Mouse (Mus musculus): Measurements from ENCODE around the gene Gm4133. TPM values are rescaled to one million over a fixed set of nuclear protein-coding genes. Genes with fewer than 3 reads are reported as not detected.
"Not testable (repeated sequence)": the region's sequence is repeated elsewhere in the genome, so short reads cannot be mapped to it uniquely, and the experiment has no call there.

The Gm4133 gene
- not detected in 2 replicates for polyA plus RNA-seq (2014; fragmentation: Nextera tagmentation; extraction: Ambion mirVana)

DNA sequence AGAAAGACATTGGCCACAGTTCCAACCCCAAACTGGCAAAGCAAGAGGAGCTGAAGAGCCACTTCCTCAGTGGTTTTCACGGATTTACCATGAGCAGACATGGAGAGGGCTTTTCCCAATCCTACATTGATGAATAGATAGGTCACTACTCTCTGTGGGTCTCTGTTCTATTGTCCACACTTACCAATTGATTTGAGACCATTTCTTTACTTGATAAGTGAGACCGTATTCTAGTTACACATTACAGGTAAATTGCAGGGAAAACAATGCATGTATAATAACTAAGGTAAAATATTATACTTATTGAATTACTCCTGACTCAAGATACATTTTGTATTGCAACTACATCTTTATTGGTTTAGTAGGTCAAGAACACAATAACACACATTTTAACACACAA lies at the start of gene Gm4133:
TSS of gene Gm4133 (minus strand) at position 101 of the 400 bp plus-strand sequence.
- H3K4me3 ChIP-seq (ENCODE audit: low read depth, low read length); H3K27ac ChIP-seq (replicated peaks; ENCODE audit: low read depth, low read length); H3K4me2 ChIP-seq (ENCODE audit: low read depth, low read length); H3K9ac ChIP-seq (replicated peaks; ENCODE audit: low read length); H3K9me3 ChIP-seq (replicated peaks; ENCODE audit: control insufficient read depth, low read length); H3K36me3 ChIP-seq (replicated peaks; ENCODE audit: control insufficient read depth, insufficient read depth, low read depth, low read length); H3K27me3 ChIP-seq (ENCODE audit: control insufficient read depth, insufficient read depth, low read length); DNase-seq (ENCODE audit: low spot score); ATAC-seq (replicated peaks; ENCODE audit: insufficient number of reproducible peaks, low FRiP score, low TSS enrichment, low read depth); H3K4me1 ChIP-seq (ENCODE audit: control insufficient read depth, insufficient read depth, low read length): not testable (repeated sequence)
- WGBS, result no CpG with 5 or more reads among the region's 2 CpGs

DNA sequence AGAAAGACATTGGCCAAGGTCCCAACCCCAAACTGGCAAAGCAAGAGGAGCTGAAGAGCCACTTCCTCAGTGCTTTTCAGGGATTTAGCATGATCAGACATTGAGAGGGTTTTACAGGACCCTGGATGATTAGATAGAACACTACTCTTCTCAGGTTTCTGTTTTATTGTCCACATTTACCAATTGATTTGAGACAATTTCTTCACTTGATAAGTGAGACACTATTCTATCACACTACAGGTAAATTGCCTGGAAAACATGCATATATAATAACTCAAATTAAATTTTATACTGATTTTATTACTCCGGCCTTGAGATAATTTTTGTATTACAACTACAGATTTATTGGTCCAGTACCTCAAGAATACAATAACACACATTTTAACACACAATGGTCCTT lies 41.4 kb upstream of the Gm4133 start, which contains the start of gene Gm5728:
TSS of gene Gm5728 (minus strand) at position 101 of the 400 bp plus-strand sequence.
- H3K27ac ChIP-seq (replicated peaks; ENCODE audit: low read depth, low read length); ATAC-seq (replicated peaks; ENCODE audit: insufficient number of reproducible peaks, low FRiP score, low TSS enrichment, low read depth); H3K9me3 ChIP-seq (replicated peaks; ENCODE audit: control insufficient read depth, low read length); H3K27me3 ChIP-seq (ENCODE audit: control insufficient read depth, insufficient read depth, low read length); H3K4me3 ChIP-seq (ENCODE audit: low read depth, low read length); H3K36me3 ChIP-seq (replicated peaks; ENCODE audit: control insufficient read depth, insufficient read depth, low read depth, low read length); H3K4me1 ChIP-seq (ENCODE audit: control insufficient read depth, insufficient read depth, low read length); DNase-seq (ENCODE audit: low spot score); H3K9ac ChIP-seq (replicated peaks; ENCODE audit: low read length); H3K4me2 ChIP-seq (ENCODE audit: low read depth, low read length): not testable (repeated sequence)
- WGBS, result no CpG with 5 or more reads among the region's 1 CpGs

Other genes with a start within 250 kb of the Gm4133 start
- not detected in 2 replicates for gene Vmn1r91, start 234.4 kb downstream of the Gm4133 start, polyA plus RNA-seq (2014; fragmentation: Nextera tagmentation; extraction: Ambion mirVana)
- not detected in 2 replicates for gene Gm16442, start 211.5 kb downstream of the Gm4133 start, polyA plus RNA-seq (2014; fragmentation: Nextera tagmentation; extraction: Ambion mirVana)
- not detected in 2 replicates for gene Vmn1r93, start 195.0 kb downstream of the Gm4133 start, polyA plus RNA-seq (2014; fragmentation: Nextera tagmentation; extraction: Ambion mirVana)
- gene Vmn1r94, start 165.7 kb downstream of the Gm4133 start, polyA plus RNA-seq (2014; fragmentation: Nextera tagmentation; extraction: Ambion mirVana), result not detected in 2 replicates
- gene Vmn1r95, start 140.4 kb downstream of the Gm4133 start, polyA plus RNA-seq (2014; fragmentation: Nextera tagmentation; extraction: Ambion mirVana), result not detected in 2 replicates
- gene Gm6164, start 128.5 kb downstream of the Gm4133 start, polyA plus RNA-seq (2014; fragmentation: Nextera tagmentation; extraction: Ambion mirVana), result not detected in 2 replicates
- gene Gm4498, start 100.2 kb downstream of the Gm4133 start, polyA plus RNA-seq (2014; fragmentation: Nextera tagmentation; extraction: Ambion mirVana), result not detected in 2 replicates
- gene Gm5890, start 71.2 kb downstream of the Gm4133 start, polyA plus RNA-seq (2014; fragmentation: Nextera tagmentation; extraction: Ambion mirVana), result not detected in 2 replicates
- not detected in 2 replicates for gene Gm5728, start 41.3 kb upstream of the Gm4133 start, polyA plus RNA-seq (2014; fragmentation: Nextera tagmentation; extraction: Ambion mirVana)
- gene Vmn1r100, start 83.9 kb upstream of the Gm4133 start, polyA plus RNA-seq (2014; fragmentation: Nextera tagmentation; extraction: Ambion mirVana), result not detected in 2 replicates
- not detected in 2 replicates for gene Vmn1r101, start 108.5 kb upstream of the Gm4133 start, polyA plus RNA-seq (2014; fragmentation: Nextera tagmentation; extraction: Ambion mirVana)
- gene Gm10670, start 140.9 kb upstream of the Gm4133 start, polyA plus RNA-seq (2014; fragmentation: Nextera tagmentation; extraction: Ambion mirVana), result not detected in 2 replicates
- not detected in 2 replicates for gene Vmn1r103, start 176.5 kb upstream of the Gm4133 start, polyA plus RNA-seq (2014; fragmentation: Nextera tagmentation; extraction: Ambion mirVana)
- not detected in 2 replicates for gene Vmn1r104, start 199.8 kb upstream of the Gm4133 start, polyA plus RNA-seq (2014; fragmentation: Nextera tagmentation; extraction: Ambion mirVana)
- not detected in 2 replicates for gene Gm5726, start 211.7 kb upstream of the Gm4133 start, polyA plus RNA-seq (2014; fragmentation: Nextera tagmentation; extraction: Ambion mirVana)
- gene Gm4141, start 242.2 kb upstream of the Gm4133 start, polyA plus RNA-seq (2014; fragmentation: Nextera tagmentation; extraction: Ambion mirVana), result not detected in 2 replicates